Mouse (Mus musculus) monocyte, adult 5-6 weeks (primary cell): ENCODE results near the gene Pou2f2. TPM values are rescaled to one million over a fixed set of nuclear protein-coding genes. Genes with fewer than 3 reads are reported as not detected.

Experiments used
- ATAC-seq: fragments of 153-309, 156-312 bp; replicated peaks from 2 replicates; pipeline ENCODE4 v1.8.0; 2017; ENCODE audit warnings: mild to moderate bottlenecking; ENCODE audit not compliant: low TSS enrichment, insufficient number of reproducible peaks, severe bottlenecking, poor library complexity, low FRiP score
- total RNA-seq: library from RNA; stranded (forward); fragments of 200-1000, 200-491, 200-594 nt; gene quantifications from 3 replicates; pipeline ENCODE4 v1.2.3, GENCODE M21; 2017

Pou2f2 gene
- total RNA-seq, 1 experiment from 2014 or later = 38.0 TPM

DNA sequence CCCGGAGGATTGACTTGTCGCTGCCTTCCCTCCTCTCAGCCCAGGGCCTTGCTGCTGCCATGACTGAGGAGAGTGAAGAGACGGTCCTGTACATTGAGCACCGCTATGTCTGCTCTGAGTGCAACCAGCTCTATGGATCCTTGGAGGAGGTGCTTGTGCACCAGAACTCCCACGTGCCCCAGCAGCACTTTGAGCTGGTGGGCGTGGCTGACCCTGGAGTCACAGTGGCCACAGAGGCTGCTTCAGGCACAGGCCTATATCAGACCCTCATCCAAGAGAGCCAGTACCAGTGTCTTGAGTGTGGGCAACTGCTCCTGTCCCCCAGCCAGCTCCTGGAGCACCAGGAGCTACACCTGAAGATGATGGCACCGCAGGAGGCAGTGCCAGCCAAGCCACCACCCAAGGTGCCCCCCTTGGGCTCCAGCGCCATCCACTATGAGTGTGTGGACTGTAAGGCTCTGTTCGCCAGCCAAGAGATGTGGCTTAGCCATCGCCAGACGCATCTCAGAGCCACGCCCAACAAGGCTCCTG lies 100.0 kb downstream of the Pou2f2 start:
- ATAC-seq = no peak

GRCm38 (mm10) chr7:25077414-25077755 lies 102.1 kb downstream of the Pou2f2 start:
- no peak for ATAC-seq

DNA sequence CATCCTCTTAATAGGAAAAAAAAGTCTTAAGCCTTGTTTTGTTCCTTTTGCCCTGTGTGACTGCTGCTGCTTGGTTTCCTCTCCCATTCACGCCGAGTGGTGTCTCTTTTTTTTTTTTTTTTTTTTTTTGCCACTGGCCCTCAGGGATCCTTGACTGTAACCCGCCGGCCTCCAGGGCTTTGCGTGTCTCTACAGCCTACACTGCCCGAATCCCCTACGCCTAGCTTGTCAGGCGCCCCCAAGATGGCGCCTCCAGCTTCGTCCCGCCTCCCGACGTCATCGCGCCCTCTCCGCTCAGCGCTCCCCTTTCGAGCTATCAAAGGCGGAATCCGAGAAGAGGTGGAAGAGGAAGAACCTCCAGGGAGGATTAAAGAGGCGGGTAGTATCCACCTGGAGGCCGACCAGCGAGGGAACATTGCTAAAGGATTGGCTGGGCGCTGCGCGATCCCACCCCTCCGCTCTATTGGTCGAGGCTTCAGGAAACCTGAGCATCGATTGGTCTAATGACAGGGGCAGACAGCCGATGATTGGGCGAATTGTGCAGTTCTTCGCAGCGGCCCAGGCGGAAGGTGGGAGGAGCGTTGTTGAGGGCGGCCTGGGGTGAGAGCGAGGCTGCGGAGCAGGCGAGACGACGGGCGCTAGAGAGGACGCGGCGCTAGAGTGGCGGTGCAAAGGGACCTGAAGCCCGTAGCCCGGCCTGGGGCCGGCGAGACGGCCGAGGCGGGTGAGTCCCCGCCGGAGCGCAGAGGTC lies 102.7 kb downstream of the Pou2f2 start:
- ATAC-seq = peak; percentile 91

DNA sequence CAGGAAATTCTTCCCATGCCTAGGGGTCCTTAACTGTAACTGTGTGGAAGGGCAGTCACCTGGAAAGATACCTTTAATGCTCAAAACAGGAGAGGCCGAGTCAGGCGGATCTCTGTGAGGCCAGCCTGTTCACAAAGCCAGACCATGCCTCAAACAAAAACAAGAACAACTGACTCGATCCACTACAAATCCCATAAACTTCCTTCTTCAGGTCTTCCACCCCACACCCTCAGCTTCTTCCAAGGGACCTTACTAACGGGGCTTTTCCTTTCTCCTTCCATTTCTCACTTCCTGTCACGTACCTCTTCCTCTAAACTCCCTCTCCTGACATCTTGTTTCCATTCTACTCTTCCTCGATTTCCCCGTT lies 103.2 kb downstream of the Pou2f2 start:
- no peak for ATAC-seq

- ATAC-seq = no peak
Observed at GRCm38 (mm10) chr7:25073924-25074323, 105.6 kb downstream of the Pou2f2 start.

- no peak for ATAC-seq
Observed at GRCm38 (mm10) chr7:25072716-25073390, 106.7 kb downstream of the Pou2f2 start.

DNA sequence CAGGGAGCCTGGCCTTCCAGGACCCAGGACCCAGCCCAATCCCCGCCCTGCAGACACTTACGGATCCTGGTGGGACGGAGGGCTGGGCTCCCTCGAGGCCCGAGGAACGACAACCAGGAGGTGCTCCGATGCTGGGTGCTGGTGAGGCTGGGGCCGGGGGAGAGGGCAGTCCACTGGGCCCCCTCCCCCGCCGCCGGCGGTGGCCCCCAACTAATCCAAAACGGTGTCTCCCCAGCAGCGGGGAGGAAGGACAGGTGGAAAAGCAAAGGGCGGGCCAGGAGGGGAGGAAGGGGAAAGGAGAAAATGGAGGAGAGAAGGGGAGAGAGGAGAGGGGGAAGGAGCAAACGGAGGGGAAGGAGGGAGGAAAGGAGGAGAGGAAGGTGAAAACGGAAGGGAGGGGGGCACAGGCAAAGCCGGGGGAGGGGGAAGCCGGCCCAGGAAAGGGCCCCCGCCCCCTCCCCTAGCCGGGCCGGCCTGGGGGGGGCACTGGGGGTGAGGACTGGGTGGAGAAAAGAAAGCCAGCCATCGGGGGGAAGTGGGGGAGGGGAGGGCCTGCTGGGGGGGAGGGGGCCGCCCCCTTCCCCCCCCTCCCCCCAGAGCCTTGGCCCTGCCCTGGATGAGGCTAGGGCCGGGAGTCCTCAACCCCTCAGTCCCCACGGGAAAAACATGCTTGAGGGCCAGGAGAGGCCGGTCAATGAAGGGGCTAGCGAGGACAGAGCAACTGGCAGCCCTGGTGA lies 107.4 kb downstream of the Pou2f2 start, which contains the start of the genes Grik5 and Zfp574:
Grik5 (minus strand) TSS at position 368 of the 737 bp plus-strand sequence.
Zfp574 (plus strand) TSS at position 589 of the 737 bp plus-strand sequence.
- ATAC-seq = no peak

DNA sequence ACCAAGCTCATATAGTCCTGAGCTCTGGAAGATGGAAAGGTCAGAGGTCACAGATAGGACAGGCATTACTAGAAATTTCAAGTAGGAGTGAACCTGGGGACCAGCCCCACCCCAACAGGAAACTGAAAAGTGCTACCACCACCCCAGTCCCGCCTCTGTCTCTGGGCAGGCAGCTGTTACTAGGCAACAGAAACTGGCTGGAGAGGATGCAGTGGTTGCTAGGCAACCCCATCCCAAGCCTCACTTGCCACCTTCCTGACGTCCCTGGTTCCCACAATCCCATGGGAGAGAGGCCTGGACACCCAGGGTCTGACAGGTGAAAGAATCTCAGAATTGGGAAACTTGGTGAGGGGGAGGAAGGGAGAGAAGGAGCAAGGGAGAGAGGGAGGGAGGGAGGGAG lies 110.8 kb downstream of the Pou2f2 start:
- no peak for ATAC-seq

- no peak for ATAC-seq
Observed at GRCm38 (mm10) chr7:25067909-25068656, 111.4 kb downstream of the Pou2f2 start.

GRCm38 (mm10) chr7:25067338-25067737 lies 112.2 kb downstream of the Pou2f2 start:
- no peak for ATAC-seq

DNA sequence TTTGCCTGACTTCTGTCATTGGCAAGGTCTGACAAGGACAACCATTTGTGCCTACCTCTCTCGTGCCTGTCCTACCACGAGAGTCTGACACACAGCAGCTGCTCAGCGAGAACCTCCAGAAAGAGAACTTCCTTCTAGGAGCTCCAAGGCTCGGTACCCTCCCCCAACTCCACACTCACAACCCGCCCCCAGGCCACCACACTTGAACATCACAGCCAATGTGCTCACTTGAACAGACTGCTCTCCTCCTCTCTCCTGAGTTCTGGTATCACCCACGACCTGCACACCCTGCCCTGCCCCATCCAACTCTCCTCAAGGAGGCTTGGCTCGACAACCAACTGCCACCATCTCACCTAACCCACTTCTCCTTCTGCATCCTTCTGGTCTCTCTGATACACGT lies 115.6 kb downstream of the Pou2f2 start:
- ATAC-seq = no peak

DNA sequence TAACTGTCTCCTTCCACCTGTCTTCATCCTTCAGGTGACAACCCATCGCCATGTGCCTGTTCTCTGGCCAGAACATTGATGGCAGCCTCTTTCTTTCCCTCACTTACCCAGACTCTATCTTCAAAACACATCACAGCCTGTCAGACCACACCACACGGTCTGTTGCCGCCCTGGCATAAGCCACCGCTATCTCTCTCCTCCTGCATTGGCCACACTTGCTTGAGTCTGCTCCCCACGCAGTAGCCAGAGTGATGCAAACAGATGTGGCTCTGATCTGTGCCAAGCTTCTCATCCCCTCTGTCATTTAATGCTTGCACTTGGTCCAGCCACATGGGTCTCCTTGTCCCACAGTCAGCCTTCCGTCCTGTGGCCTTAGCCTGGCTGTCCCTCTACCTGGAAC lies 116.2 kb downstream of the Pou2f2 start:
- no peak for ATAC-seq

DNA sequence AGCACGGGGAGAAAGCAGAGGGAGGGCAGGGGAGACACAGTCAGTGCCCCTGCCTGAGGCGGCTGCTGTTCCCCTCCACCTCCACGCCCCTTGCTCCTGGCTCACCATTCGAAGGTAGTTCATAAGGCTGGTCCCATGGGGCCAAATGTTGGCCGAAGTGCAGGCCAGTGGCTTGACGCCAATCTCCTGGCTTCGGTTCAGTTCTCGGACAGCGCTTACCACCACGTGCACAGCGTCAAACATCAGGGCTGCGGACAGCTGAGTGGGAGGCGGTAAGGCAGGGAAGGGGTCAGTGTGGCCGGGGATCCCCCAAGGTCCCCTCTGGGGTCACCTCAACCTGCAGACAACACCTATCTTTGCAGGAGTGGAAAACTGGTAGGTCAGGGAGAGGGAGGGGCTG lies 120.7 kb downstream of the Pou2f2 start:
- no peak for ATAC-seq

- no peak for ATAC-seq
Observed at GRCm38 (mm10) chr7:25058394-25058793, 121.1 kb downstream of the Pou2f2 start.

DNA sequence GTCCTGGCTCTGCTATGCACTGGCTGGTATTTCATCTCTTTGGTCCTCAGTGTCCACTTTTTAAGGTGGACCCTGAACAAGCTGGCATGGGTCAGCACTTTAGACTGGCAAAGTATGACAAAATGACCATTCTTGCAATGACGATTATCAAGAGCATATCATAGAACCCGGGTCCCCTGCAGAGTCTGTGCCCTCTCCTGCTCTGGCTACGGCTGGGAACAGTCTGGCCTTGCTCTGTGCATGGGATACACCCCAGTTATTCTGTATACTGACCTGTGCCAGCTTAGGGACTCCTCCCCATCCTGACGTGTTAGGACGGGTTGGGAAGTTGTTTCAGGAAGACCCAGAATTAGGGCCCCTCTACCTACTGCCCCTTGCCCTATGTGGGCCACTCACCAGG lies 121.6 kb downstream of the Pou2f2 start:
- no peak for ATAC-seq

GRCm38 (mm10) chr7:25056951-25057350 lies 122.6 kb downstream of the Pou2f2 start:
- ATAC-seq = no peak

DNA sequence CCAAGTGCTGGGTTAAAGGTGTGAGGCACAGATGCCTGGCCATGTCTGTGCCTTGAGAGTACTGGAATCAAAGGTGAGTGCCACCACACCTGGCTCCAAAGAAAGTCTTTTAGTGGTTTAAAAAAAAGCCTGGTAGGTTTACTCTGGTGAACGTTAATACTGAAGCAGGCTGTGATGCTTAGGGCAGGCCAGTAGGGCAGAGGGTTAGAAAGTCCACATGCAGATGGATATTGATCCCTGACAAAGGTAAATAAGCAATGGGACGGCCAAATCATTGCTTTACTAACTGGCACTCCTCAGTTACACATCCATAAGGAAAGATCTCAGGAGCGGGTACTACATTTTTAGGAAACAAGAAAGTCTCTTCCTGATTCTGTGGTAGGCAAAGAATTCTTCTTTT lies 126.9 kb downstream of the Pou2f2 start:
- ATAC-seq = no peak

DNA sequence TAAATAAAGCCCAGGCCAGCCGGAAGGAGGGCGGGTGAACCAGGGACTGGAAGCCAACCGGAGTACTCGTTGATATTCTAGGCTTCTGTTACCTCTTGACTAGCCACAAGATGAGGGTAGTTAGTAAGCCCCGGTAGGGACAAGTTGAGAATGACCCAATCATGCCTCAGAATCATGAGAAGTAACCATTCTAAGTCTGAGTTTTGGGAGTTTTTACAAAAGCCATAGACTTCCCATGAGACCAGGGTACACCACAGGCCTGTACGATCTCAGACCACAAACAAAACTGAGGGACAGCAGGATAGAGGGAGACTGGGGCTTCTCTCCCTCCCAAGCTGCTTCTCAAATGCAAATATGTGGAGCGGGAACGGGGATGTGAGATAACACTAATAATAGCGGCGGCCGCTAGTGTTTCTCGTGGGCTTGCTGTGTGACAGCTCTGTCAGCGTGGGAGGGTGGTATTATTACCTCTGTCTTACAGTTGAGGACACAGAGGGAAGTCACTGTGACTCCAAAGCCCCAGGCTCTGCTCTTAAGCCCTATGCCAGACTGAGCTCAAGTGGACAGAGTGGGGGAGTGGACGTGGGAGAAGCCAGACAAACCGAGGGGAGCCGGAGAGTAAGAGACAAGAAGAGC lies 130.1 kb downstream of the Pou2f2 start:
- no peak for ATAC-seq
